Mouse (Mus musculus): ENCODE measurements around the gene Gm266. TPM values are rescaled to one million over a fixed set of nuclear protein-coding genes. Genes with fewer than 3 reads are reported as not detected.
A peak's percentile ranks its signal among the peaks of the same experiment; 100 is the strongest.

Gm266 gene
- 1 to 10 TPM; 3.1 to 3.3 TPM for total RNA-seq (2021)
- long read RNA-seq, experiment 1, partial matches to known transcripts, result 0 of 1 reads
- long read RNA-seq, experiment 1, other reads (novel, unspliced or antisense), result 0 of 1 reads
- long read RNA-seq, experiment 2, partial matches to known transcripts, result 0 of 2 reads
- long read RNA-seq, experiment 2, other reads (novel, unspliced or antisense), result 0 of 2 reads

DNA sequence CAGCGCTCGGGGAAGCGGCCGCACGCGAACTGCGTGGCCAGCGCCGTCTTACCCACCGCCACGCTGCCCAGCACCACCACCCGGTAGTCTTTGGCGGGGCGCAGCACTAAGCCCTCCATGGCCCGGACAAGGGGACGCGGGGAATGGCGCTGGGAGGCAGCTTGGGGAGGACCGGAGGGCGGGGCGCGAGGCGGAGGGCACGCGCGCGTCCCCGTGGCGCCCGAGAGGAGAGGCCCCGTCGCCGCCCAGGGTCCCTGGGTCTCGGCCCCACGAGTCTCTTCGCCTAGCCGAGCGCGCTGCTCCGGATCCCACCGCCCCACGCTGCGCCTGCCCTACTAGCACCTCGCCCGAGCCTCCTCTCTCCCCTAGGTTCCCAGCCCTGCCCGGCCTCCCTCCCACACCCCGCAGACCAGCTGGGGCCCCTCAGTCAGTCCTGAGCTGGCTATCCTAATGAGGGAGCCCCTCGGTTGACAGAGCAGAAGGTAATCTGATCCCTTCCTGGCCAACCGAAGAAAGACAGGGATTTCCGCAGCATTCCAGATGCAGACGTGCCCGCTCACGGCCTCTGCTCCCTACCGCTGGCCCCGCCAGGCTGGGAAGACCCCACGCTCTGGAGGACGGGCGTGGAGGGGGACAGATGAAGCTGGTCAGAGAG is at the start of gene Gm266:
Gene Gm266, minus strand, starts transcription at position 172 of the 655 bp plus-strand sequence.
- no peak for TF ChIP-seq CTCF (IDR thresholded peaks at IDR 0.05)
- H3K27ac ChIP-seq, result peak within 1 kb of the TSS; percentile 6
- intact Hi-C loops (cut with DNase I), result no loop called here
- H3K4me3 ChIP-seq, result peak within 1 kb of the TSS; percentile 37
- no peak for DNase-seq (ENCODE audit: extremely low spot score in 1 of 2, low spot score in 2 of 2)

DNA sequence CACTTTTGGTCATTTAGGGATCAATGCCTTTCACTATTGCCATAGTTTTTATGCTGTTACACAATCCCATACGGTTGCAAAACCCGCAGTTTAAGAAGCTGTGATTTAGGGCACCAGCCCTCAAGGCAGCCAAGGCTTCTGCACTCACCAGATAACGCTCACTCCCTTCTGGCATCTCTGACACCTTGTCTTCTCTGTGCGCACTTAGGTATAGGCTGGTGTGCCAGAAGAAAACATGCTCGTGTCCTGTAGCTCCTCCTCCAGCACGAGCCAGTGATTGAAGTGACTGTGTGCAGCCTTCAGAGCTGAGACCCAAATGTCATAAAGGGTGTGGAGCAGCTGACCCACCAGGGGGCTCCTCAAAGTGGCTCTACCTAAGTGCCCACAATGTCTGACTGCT is 49.7 kb upstream of the Gm266 start:
- no peak overlapping the region for H3K4me3 ChIP-seq
- no peak for TF ChIP-seq CTCF (IDR thresholded peaks at IDR 0.05)
- intact Hi-C loops (cut with DNase I), result no loop called here
- no peak for DNase-seq (ENCODE audit: extremely low spot score in 1 of 2, low spot score in 2 of 2)
- H3K27ac ChIP-seq, result peak overlapping the region; percentile 44

DNA sequence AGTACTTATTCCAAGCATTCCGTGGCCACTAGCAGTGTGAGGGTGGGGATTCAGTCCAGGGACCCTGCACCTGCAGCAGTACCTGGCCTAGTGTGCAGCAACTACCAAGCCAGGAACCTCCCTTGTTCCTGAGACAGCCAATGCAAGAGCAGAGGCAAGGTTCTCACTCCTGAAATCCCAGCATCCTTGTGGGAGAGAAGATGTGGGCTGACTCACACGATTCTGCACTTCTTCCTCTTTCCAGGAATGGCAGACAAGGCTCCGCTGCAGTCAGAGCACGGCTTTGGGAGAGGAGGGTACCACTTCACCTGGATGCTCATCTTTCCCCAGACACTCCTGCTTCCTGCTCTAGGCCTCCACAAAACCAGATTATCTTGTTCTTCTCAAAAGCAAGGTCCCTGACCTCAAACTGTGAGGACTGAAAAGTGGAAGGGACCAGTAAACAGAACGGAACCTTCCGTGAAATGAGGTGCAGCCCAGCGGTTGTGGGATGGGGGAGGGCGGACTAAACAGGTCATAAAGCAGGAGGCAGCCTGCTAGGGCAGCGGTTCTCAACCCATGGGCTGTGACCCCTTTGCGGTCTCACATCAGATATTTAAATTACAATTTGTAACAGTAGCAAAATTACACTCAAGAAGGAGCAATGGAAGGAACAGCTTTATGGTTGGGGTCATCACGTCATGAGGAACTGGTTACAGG is 47.6 kb upstream of the Gm266 start:
- intact Hi-C loops (cut with DNase I), result no loop called here
- TF ChIP-seq CTCF (IDR thresholded peaks at IDR 0.05), result no peak
- peak in 1 of 2 experiments; percentile 12 for DNase-seq (ENCODE audit: extremely low spot score in 1 of 2, low spot score in 2 of 2)
- H3K4me3 ChIP-seq, result no peak overlapping the region
- peak overlapping the region; percentile 78 for H3K27ac ChIP-seq

DNA sequence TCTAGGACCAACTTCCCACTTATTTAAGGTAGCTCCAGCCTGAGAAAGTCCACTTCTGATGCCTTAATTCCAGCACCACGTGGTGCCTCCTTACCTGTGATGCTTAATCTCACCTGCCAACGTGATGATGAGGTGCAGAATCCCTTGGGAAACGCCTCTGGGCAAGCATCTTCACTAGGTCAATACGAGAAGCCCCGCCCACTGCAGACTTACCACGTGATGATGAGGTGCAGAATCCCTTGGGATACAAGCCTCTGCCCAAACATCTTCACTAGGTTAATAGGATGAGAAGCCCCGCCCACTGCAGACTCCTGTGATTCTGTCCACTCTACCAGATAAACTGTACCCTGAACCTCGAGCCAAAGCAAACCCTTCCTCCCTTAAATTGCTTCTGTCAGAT is 43.6 kb upstream of the Gm266 start:
- no peak for TF ChIP-seq CTCF (IDR thresholded peaks at IDR 0.05)
- no peak overlapping the region for H3K4me3 ChIP-seq
- intact Hi-C loops (cut with DNase I), result loop anchor here (2.0 kb wide), 1 partner anchor 24 kb away; no protein-coding TSS in a partner anchor
- DNase-seq (ENCODE audit: extremely low spot score in 1 of 2, low spot score in 2 of 2), result no peak
- H3K27ac ChIP-seq, result no peak overlapping the region

- H3K27ac ChIP-seq, result peak overlapping the region; percentile 83
- no peak overlapping the region for H3K4me3 ChIP-seq
- peak in 1 of 2 experiments; percentile 50 for DNase-seq (ENCODE audit: extremely low spot score in 1 of 2, low spot score in 2 of 2)
- TF ChIP-seq CTCF (IDR thresholded peaks at IDR 0.05), result no peak
- intact Hi-C loops (cut with DNase I), result loop anchor here (2.0 kb wide), 1 partner anchor 23 kb away; no protein-coding TSS in a partner anchor
Measured at GRCm38 (mm10) chr12:111527643-111528281, 42.1 kb upstream of the Gm266 start.

GRCm38 (mm10) chr12:111524883-111525282 is 39.3 kb upstream of the Gm266 start:
- DNase-seq (ENCODE audit: extremely low spot score in 1 of 2, low spot score in 2 of 2), result no peak
- no peak for TF ChIP-seq CTCF (IDR thresholded peaks at IDR 0.05)
- Histone ChIP-seq H3K4me3 (no peak overlapping the region), H3K27ac (no peak overlapping the region)
- intact Hi-C loops (cut with DNase I), result no loop called here

- intact Hi-C loops (cut with DNase I), result no loop called here
- no peak for DNase-seq (ENCODE audit: extremely low spot score in 1 of 2, low spot score in 2 of 2)
- H3K27ac ChIP-seq, result no peak overlapping the region
- no peak overlapping the region for H3K4me3 ChIP-seq
- no peak for TF ChIP-seq CTCF (IDR thresholded peaks at IDR 0.05)
Measured at GRCm38 (mm10) chr12:111524469-111524868, 38.8 kb upstream of the Gm266 start.

DNA sequence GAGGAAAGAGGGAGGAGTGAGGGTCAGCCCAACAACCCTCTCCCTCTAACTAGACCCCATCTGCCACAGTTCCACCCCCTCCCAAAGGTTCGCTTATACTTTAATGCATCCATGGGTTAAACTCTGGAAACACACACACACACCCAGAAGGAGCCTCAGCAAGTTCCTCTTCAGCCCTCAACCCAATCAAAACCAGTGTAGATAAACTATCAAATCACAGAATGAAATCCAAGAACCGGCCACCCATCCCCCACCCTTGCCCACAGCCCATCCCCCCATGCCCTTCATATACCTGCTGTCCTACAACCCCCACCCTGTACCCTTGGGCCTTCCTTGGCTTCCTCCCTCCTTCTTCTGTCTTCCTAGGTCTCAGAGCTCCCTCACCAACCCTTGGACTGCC is 35.4 kb upstream of the Gm266 start:
- intact Hi-C loops (cut with DNase I), result no loop called here
- TF ChIP-seq CTCF (IDR thresholded peaks at IDR 0.05), result no peak

GRCm38 (mm10) chr12:111519821-111520220 is 34.2 kb upstream of the Gm266 start:
- intact Hi-C loops (cut with DNase I), result no loop called here
- Histone ChIP-seq H3K4me3 (no peak overlapping the region), H3K27ac (no peak overlapping the region)
- no peak for TF ChIP-seq CTCF (IDR thresholded peaks at IDR 0.05)
- DNase-seq (ENCODE audit: extremely low spot score in 1 of 2, low spot score in 2 of 2), result no peak

More for the DNA sequence above, 35.4 kb upstream of the Gm266 start:
- no peak for DNase-seq (ENCODE audit: extremely low spot score in 1 of 2, low spot score in 2 of 2)
- no peak overlapping the region for H3K27ac ChIP-seq
- H3K4me3 ChIP-seq, result no peak overlapping the region

GRCm38 (mm10) chr12:111518391-111518790 is 32.8 kb upstream of the Gm266 start:
- Histone ChIP-seq H3K4me3 (no peak overlapping the region), H3K27ac (no peak overlapping the region)
- TF ChIP-seq CTCF (IDR thresholded peaks at IDR 0.05), result no peak
- intact Hi-C loops (cut with DNase I), result no loop called here
- no peak for DNase-seq (ENCODE audit: extremely low spot score in 1 of 2, low spot score in 2 of 2)

DNA sequence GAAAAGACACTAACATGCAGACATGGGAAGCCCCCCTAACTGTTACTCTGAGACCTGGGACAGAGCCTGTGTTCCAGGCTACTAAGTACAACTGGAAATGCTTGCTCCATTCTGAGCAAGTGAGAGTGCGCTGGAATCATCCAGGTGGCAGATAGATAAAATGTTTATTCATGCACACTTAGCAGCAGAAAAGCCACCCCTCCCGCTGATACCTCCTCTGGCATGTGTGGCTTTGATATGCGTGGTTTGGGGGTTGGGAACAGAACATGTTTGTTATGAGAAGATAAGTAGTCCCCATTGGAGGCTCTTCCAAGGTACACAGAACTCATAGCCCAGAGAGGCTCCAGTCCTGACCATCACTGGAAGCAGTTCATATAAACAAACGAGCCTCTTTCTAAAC is 32.3 kb upstream of the Gm266 start:
- intact Hi-C loops (cut with DNase I), result no loop called here
- no peak for TF ChIP-seq CTCF (IDR thresholded peaks at IDR 0.05)
- no peak for DNase-seq (ENCODE audit: extremely low spot score in 1 of 2, low spot score in 2 of 2)
- no peak overlapping the region for H3K4me3 ChIP-seq
- no peak overlapping the region for H3K27ac ChIP-seq

GRCm38 (mm10) chr12:111516826-111517225 is 31.2 kb upstream of the Gm266 start:
- H3K27ac ChIP-seq, result no peak overlapping the region
- intact Hi-C loops (cut with DNase I), result no loop called here
- no peak; the same call in 1 of the 2 replicates for TF ChIP-seq CTCF (IDR thresholded peaks at IDR 0.05)
- DNase-seq (ENCODE audit: extremely low spot score in 1 of 2, low spot score in 2 of 2), result no peak
- no peak overlapping the region for H3K4me3 ChIP-seq

Data from left cerebral cortex, adult 2 months (tissue).